Mouse (Mus musculus): ENCODE results near the gene Abca8a. TPM values are rescaled to one million over a fixed set of nuclear protein-coding genes. Genes with fewer than 3 reads are reported as not detected.

Gene Abca8a
- 4.5 and 5.3 TPM in 2 replicates for polyA plus RNA-seq (2012; rRNA removed)

GRCm38 (mm10) chr11:110095858-110096257 is at the start of gene Abca8a:
Gene Abca8a (minus strand): TSS chr11:110095978.

GRCm38 (mm10) chr11:109995624-109996023 is 100.2 kb downstream of the Abca8a start, which contains the start of gene Abca8b:
Gene Abca8b (minus strand): TSS chr11:109995845.

Other genes starting within 250 kb of the Abca8a start
- gene Abca8b, start 100.1 kb downstream of the Abca8a start, polyA plus RNA-seq (2012; rRNA removed): 3.7 and 4.8 TPM in 2 replicates
- 2.9 and 3.0 TPM in 2 replicates for gene Abca9, start 72.2 kb upstream of the Abca8a start, polyA plus RNA-seq (2012; rRNA removed)
- 0.36 and 0.43 TPM in 2 replicates for gene Abca6, start 155.8 kb upstream of the Abca8a start, polyA plus RNA-seq (2012; rRNA removed)
- gene Abca5, start 241.7 kb upstream of the Abca8a start, polyA plus RNA-seq (2012; rRNA removed): 8.6 and 9.6 TPM in 2 replicates

All from central nervous system, embryonic 18 days (tissue).